Mouse (Mus musculus) granulocyte monocyte progenitor cell, adult 5-6 weeks (primary cell): Measurements from ENCODE around the gene Gm2001. TPM values are rescaled to one million over a fixed set of nuclear protein-coding genes. Genes with fewer than 3 reads are reported as not detected.
"Not testable (repeated sequence)": the region's sequence is repeated elsewhere in the genome, so short reads cannot be mapped to it uniquely, and the experiment has no call there.

Experiments
- ATAC-seq: replicated peaks from 2 replicates; pipeline ENCODE4 v1.8.0; 2016; ENCODE audit warnings: mild to moderate bottlenecking, moderate TSS enrichment, inconsistent platforms; ENCODE audit not compliant: poor library complexity, severe bottlenecking
- total RNA-seq, 2 experiments: library from RNA; stranded (forward) in 1 of 2; stranded (reverse) in 1 of 2; fragments of 200-712, 200-1000 nt in 1 of 2; fragments of >200 nt in 1 of 2; fragmentation: Nextera tagmentation in 1 of 2; gene quantifications; 2 replicates each; pipeline ENCODE4 v1.2.3; 2014 to 2017

Gene Gm2001
- total RNA-seq (2014; fragmentation: Nextera tagmentation) (not detected in 2 replicates), total RNA-seq (2017) (not detected in 2 replicates)

- ATAC-seq: not testable (repeated sequence)
Observed at GRCm38 (mm10) chr12:87842239-87842638, at the start of gene Gm2001. Gene Gm2001, minus strand, starts transcription at chr12:87842339.

- ATAC-seq: not testable (repeated sequence)
Observed at GRCm38 (mm10) chr12:87873772-87874171, 31.6 kb upstream of the Gm2001 start, which contains the start of gene Gm2016. Gene Gm2016, plus strand, starts transcription at chr12:87874072.

- ATAC-seq: not testable (repeated sequence)
Observed at GRCm38 (mm10) chr12:87864048-87864447, 21.9 kb upstream of the Gm2001 start.

GRCm38 (mm10) chr12:87863638-87864037 is 21.5 kb upstream of the Gm2001 start:
- not testable (repeated sequence) for ATAC-seq

GRCm38 (mm10) chr12:87861740-87862692 is 19.9 kb upstream of the Gm2001 start:
- ATAC-seq: not testable (repeated sequence)

- ATAC-seq: not testable (repeated sequence)
Observed at GRCm38 (mm10) chr12:87856067-87856466, 13.9 kb upstream of the Gm2001 start.

- ATAC-seq: not testable (repeated sequence)
Observed at GRCm38 (mm10) chr12:87850657-87851056, 8.5 kb upstream of the Gm2001 start.

- ATAC-seq: not testable (repeated sequence)
Observed at GRCm38 (mm10) chr12:87816277-87816676, 25.9 kb downstream of the Gm2001 start, which contains the start of gene BB287469. Gene BB287469, plus strand, starts transcription at chr12:87816577.

GRCm38 (mm10) chr12:87797971-87798370 is 44.2 kb downstream of the Gm2001 start:
- not testable (repeated sequence) for ATAC-seq

GRCm38 (mm10) chr12:87795212-87795611 is 46.9 kb downstream of the Gm2001 start, which contains the start of gene Gm21936:
Gene Gm21936, plus strand, starts transcription at chr12:87795512.
- not testable (repeated sequence) for ATAC-seq

Other genes with a start within 250 kb of the Gm2001 start
- gene Oog1, start 239.7 kb downstream of the Gm2001 start, total RNA-seq (2014; fragmentation: Nextera tagmentation): not detected in 2 replicates
- gene Oog1, start 239.7 kb downstream of the Gm2001 start, total RNA-seq (2017): not detected in 2 replicates
- gene Gm4027, start 223.5 kb downstream of the Gm2001 start, total RNA-seq (2014; fragmentation: Nextera tagmentation): not detected in 2 replicates
- gene Gm4027, start 223.5 kb downstream of the Gm2001 start, total RNA-seq (2017): not detected in 2 replicates
- not detected in 2 replicates for gene Gm16381, start 197.7 kb downstream of the Gm2001 start, total RNA-seq (2014; fragmentation: Nextera tagmentation)
- not detected in 2 replicates for gene Gm16381, start 197.7 kb downstream of the Gm2001 start, total RNA-seq (2017)
- not detected in 2 replicates for gene Gm21319, start 66.6 kb downstream of the Gm2001 start, total RNA-seq (2014; fragmentation: Nextera tagmentation)
- gene Gm21319, start 66.6 kb downstream of the Gm2001 start, total RNA-seq (2017): not detected in 2 replicates
- gene Gm21936, start 46.8 kb downstream of the Gm2001 start, total RNA-seq (2014; fragmentation: Nextera tagmentation): not detected in 2 replicates
- not detected in 2 replicates for gene Gm21936, start 46.8 kb downstream of the Gm2001 start, total RNA-seq (2017)
- gene BB287469, start 25.8 kb downstream of the Gm2001 start, total RNA-seq (2014; fragmentation: Nextera tagmentation): not detected in 2 replicates
- gene BB287469, start 25.8 kb downstream of the Gm2001 start, total RNA-seq (2017): not detected in 2 replicates
- not detected in 2 replicates for gene Gm2016, start 31.7 kb upstream of the Gm2001 start, total RNA-seq (2014; fragmentation: Nextera tagmentation)
- gene Gm2016, start 31.7 kb upstream of the Gm2001 start, total RNA-seq (2017): not detected in 2 replicates
- not detected in 2 replicates for gene Gm2022, start 53.0 kb upstream of the Gm2001 start, total RNA-seq (2014; fragmentation: Nextera tagmentation)
- not detected in 2 replicates for gene Gm2022, start 53.0 kb upstream of the Gm2001 start, total RNA-seq (2017)
- gene Gm2035, start 77.5 kb upstream of the Gm2001 start, total RNA-seq (2014; fragmentation: Nextera tagmentation): not detected in 2 replicates
- gene Gm2035, start 77.5 kb upstream of the Gm2001 start, total RNA-seq (2017): not detected in 2 replicates
- not detected in 2 replicates for gene Gm2042, start 111.7 kb upstream of the Gm2001 start, total RNA-seq (2014; fragmentation: Nextera tagmentation)
- gene Gm2042, start 111.7 kb upstream of the Gm2001 start, total RNA-seq (2017): not detected in 2 replicates
- gene Gm2075, start 169.5 kb upstream of the Gm2001 start, total RNA-seq (2014; fragmentation: Nextera tagmentation): not detected in 2 replicates
- gene Gm2075, start 169.5 kb upstream of the Gm2001 start, total RNA-seq (2017): not detected in 2 replicates
- not detected in 2 replicates for gene Gm6803, start 176.4 kb upstream of the Gm2001 start, total RNA-seq (2014; fragmentation: Nextera tagmentation)
- not detected in 2 replicates for gene Gm6803, start 176.4 kb upstream of the Gm2001 start, total RNA-seq (2017)
- not detected in 2 replicates for gene Gm2056, start 184.7 kb upstream of the Gm2001 start, total RNA-seq (2014; fragmentation: Nextera tagmentation)
- not detected in 2 replicates for gene Gm2056, start 184.7 kb upstream of the Gm2001 start, total RNA-seq (2017)
- not detected in 2 replicates for gene Gm16368, start 241.4 kb upstream of the Gm2001 start, total RNA-seq (2014; fragmentation: Nextera tagmentation)
- not detected in 2 replicates for gene Gm16368, start 241.4 kb upstream of the Gm2001 start, total RNA-seq (2017)